Mouse (Mus musculus): ENCODE results near the gene Phf20. TPM values are rescaled to one million over a fixed set of nuclear protein-coding genes. Genes with fewer than 3 reads are reported as not detected.

Gene Phf20
- polyA plus RNA-seq, 1 experiment from 2014 or later: 88.3 TPM

DNA sequence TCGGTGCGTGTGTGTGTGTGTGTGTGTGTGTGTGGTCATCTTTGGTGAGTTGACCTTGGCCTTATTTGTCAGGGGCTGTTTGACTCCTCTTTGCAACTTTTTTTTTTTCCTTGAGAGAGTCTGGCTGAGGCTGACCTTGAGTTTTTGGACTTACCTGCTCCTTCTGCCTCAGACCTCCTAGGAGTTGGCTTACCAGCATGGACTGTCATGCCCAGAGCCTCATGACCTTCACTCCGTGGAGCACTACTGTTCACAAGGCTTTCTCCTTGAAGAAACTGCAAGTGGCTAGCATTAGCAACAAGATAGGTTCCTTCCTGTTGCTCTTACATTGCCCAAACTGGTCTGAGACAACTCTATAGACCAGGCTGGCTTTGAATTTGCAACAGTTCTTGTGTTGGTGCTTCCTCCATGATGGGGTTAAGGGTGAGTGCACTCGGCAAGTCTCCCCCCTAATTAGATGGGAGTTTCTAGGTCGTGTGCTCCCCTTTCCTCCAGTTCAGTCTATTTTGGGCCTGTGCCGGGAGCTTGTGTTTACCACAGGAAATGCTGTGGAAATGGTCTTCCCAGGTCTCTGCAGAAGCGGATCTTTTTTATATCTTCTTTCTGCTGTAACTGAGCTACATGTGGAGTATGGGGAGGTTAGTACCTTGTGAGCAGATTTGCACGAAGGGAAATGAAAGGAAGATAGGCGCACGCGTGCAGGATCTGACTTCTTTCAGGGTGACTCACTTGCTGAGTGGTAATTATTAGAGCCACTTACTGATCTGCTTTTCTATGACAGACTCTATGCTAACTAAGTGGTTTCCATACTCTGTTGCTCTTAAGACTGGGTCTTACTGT, 61.9 kb downstream of the Phf20 start:
- no peaks in the 10 kb centered on the region for H3K4me1 ChIP-seq (ENCODE audit: control insufficient read depth, insufficient read depth, low read length)
- H3K9ac ChIP-seq (replicated peaks; ENCODE audit: low read length): no peak overlapping the region
- no peaks in the 10 kb centered on the region for H3K9me3 ChIP-seq (replicated peaks; ENCODE audit: control insufficient read depth, low read length)
- no peak overlapping the region for H3K4me3 ChIP-seq (ENCODE audit: low read depth, low read length)
- H3K27me3 ChIP-seq (ENCODE audit: control insufficient read depth, insufficient read depth, low read length): no peaks in the 10 kb centered on the region
- WGBS: 80% methylated on average over 11 of the region's 11 CpGs
- no peak overlapping the region for H3K4me2 ChIP-seq (ENCODE audit: low read depth, low read length)
- no peaks in the 10 kb centered on the region; the same call in 1 of the 2 replicates for H3K36me3 ChIP-seq (replicated peaks; ENCODE audit: control insufficient read depth, insufficient read depth, low read depth, low read length)
- H3K27ac ChIP-seq (replicated peaks; ENCODE audit: low read depth, low read length): no peak overlapping the region
- DNase-seq (ENCODE audit: low spot score) (no peak), ATAC-seq (replicated peaks; ENCODE audit: insufficient number of reproducible peaks, low FRiP score, low TSS enrichment, low read depth) (no peak)

GRCm38 (mm10) chr2:156260968-156261367, 64.7 kb downstream of the Phf20 start:
- no peaks in the 10 kb centered on the region for H3K27me3 ChIP-seq (ENCODE audit: control insufficient read depth, insufficient read depth, low read length)
- H3K9me3 ChIP-seq (replicated peaks; ENCODE audit: control insufficient read depth, low read length): no peaks in the 10 kb centered on the region
- no peaks in the 10 kb centered on the region; the same call in 1 of the 2 replicates for H3K36me3 ChIP-seq (replicated peaks; ENCODE audit: control insufficient read depth, insufficient read depth, low read depth, low read length)
- H3K27ac ChIP-seq (replicated peaks; ENCODE audit: low read depth, low read length): no peak overlapping the region
- 95% methylated on average over 2 of the region's 2 CpGs for WGBS
- H3K9ac ChIP-seq (replicated peaks; ENCODE audit: low read length): no peak overlapping the region
- ATAC-seq (replicated peaks; ENCODE audit: insufficient number of reproducible peaks, low FRiP score, low TSS enrichment, low read depth): no peak
- H3K4me1 ChIP-seq (ENCODE audit: control insufficient read depth, insufficient read depth, low read length): no peaks in the 10 kb centered on the region
- no peak for DNase-seq (ENCODE audit: low spot score)
- H3K4me2 ChIP-seq (ENCODE audit: low read depth, low read length): no peak overlapping the region
- no peak overlapping the region for H3K4me3 ChIP-seq (ENCODE audit: low read depth, low read length)

GRCm38 (mm10) chr2:156263204-156263893, 67.1 kb downstream of the Phf20 start:
- Histone ChIP-seq H3K36me3 (replicated peaks; ENCODE audit: control insufficient read depth, insufficient read depth, low read depth, low read length) (no peaks in the 10 kb centered on the region; the same call in 1 of the 2 replicates), H3K27me3 (ENCODE audit: control insufficient read depth, insufficient read depth, low read length) (no peaks in the 10 kb centered on the region), H3K9me3 (replicated peaks; ENCODE audit: control insufficient read depth, low read length) (no peaks in the 10 kb centered on the region), H3K9ac (replicated peaks; ENCODE audit: low read length) (no peak overlapping the region), H3K27ac (replicated peaks; ENCODE audit: low read depth, low read length) (no peak overlapping the region), H3K4me1 (ENCODE audit: control insufficient read depth, insufficient read depth, low read length) (no peaks in the 10 kb centered on the region), H3K4me2 (ENCODE audit: low read depth, low read length) (no peak overlapping the region), H3K4me3 (ENCODE audit: low read depth, low read length) (no peak overlapping the region)
- 85% methylated on average over 4 of the region's 4 CpGs for WGBS
- ATAC-seq (replicated peaks; ENCODE audit: insufficient number of reproducible peaks, low FRiP score, low TSS enrichment, low read depth) (no peak), DNase-seq (ENCODE audit: low spot score) (no peak)

DNA sequence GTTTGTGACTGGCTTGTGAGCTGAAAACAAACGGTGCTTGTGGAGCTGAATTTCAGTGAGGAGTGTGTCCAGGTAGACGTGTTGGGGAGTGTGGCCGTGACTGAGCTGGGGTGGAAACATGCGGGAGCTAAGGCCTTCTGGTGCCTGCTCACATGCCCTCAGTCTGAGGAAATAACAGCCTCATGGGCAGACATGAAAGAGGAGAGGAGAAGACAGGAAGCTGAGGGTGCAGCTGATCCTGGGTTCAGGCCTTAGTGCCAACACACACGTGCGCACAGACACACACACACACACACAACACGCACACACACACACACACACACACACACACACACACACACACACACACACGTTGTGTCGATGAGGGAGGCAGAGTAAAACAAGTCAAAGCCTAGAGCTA, 71.4 kb downstream of the Phf20 start:
- H3K9me3 ChIP-seq (replicated peaks; ENCODE audit: control insufficient read depth, low read length): no peaks in the 10 kb centered on the region
- no peak overlapping the region for H3K9ac ChIP-seq (replicated peaks; ENCODE audit: low read length)
- no peaks in the 10 kb centered on the region for H3K4me1 ChIP-seq (ENCODE audit: control insufficient read depth, insufficient read depth, low read length)
- H3K4me3 ChIP-seq (ENCODE audit: low read depth, low read length): no peak overlapping the region
- WGBS: 92% methylated on average over 9 of the region's 9 CpGs
- no peaks in the 10 kb centered on the region for H3K27me3 ChIP-seq (ENCODE audit: control insufficient read depth, insufficient read depth, low read length)
- peaks cover 3% of the 10 kb centered on the region for H3K36me3 ChIP-seq (replicated peaks; ENCODE audit: control insufficient read depth, insufficient read depth, low read depth, low read length)
- ATAC-seq (replicated peaks; ENCODE audit: insufficient number of reproducible peaks, low FRiP score, low TSS enrichment, low read depth) (no peak), DNase-seq (ENCODE audit: low spot score) (no peak)
- H3K4me2 ChIP-seq (ENCODE audit: low read depth, low read length): no peak overlapping the region
- H3K27ac ChIP-seq (replicated peaks; ENCODE audit: low read depth, low read length): no peak overlapping the region

DNA sequence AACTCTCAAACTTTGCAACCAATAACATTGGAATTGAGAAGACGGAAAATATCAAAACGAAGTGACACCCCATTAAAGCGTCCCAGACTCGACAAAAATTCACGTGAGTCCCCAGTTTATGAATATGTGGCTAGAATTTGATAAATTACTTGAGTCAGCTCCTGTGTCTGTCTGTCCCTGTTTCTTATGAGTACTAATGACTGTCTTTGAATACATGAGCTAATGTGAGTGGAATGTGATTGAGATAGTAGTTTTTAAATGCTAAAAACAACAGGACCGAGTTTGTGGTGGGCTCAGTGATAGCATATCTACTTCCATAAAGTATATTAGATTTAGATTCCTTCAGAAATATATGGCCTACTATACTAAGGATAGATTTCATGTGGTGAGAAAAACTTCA, 76.3 kb downstream of the Phf20 start:
- WGBS: 95% methylated on average over 6 of the region's 6 CpGs
- DNase-seq (ENCODE audit: low spot score) (no peak), ATAC-seq (replicated peaks; ENCODE audit: insufficient number of reproducible peaks, low FRiP score, low TSS enrichment, low read depth) (no peak)
- Histone ChIP-seq H3K36me3 (replicated peaks; ENCODE audit: control insufficient read depth, insufficient read depth, low read depth, low read length) (peaks cover 6% of the 10 kb centered on the region), H3K9ac (replicated peaks; ENCODE audit: low read length) (no peak overlapping the region), H3K27me3 (ENCODE audit: control insufficient read depth, insufficient read depth, low read length) (no peaks in the 10 kb centered on the region), H3K27ac (replicated peaks; ENCODE audit: low read depth, low read length) (no peak overlapping the region), H3K4me1 (ENCODE audit: control insufficient read depth, insufficient read depth, low read length) (no peaks in the 10 kb centered on the region), H3K4me2 (ENCODE audit: low read depth, low read length) (no peak overlapping the region), H3K4me3 (ENCODE audit: low read depth, low read length) (no peak overlapping the region), H3K9me3 (replicated peaks; ENCODE audit: control insufficient read depth, low read length) (no peaks in the 10 kb centered on the region)

DNA sequence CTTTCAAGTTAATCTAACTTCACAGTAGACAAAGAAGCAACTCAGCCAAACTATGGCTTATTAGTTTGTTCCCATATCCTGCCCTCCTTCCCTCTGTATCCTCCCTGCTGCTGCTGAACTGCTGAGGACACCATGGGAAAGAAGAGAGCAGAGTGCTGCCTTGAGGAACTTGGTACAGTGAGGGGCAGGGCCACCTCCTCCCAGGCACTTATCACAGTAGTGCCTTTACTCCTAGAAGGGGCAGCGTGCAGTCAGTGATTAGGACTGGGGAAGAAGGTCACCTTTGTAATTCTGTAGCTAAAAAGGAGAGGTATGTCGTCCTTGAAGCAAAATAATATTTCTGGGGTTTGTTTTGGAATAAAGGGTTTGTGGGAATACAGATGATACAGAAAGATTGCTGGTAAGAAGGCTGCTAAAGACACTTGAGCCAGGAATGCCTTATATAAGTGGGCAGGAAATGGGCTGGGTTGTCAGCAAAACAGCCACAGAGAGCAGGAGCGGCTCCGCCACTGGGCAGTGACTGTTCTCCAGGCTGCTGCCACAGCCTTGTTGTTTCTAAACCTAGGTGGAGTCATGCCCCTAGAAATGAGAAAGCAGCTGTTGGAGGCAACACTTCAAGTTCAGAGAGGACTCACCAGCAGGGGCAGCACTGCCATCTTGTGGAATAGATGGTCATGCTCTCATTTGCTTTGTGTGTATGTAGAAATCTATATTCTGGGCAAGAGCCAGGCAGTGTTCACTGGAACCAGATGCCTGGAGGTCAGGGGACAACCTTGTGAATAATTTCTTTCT, 82.2 kb downstream of the Phf20 start:
- Histone ChIP-seq H3K27ac (replicated peaks; ENCODE audit: low read depth, low read length) (no peak overlapping the region), H3K36me3 (replicated peaks; ENCODE audit: control insufficient read depth, insufficient read depth, low read depth, low read length) (0 out of 2 replicates have a peak, but pooled peaks cover 3% of the 10 kb centered on the region), H3K4me1 (ENCODE audit: control insufficient read depth, insufficient read depth, low read length) (no peaks in the 10 kb centered on the region), H3K9me3 (replicated peaks; ENCODE audit: control insufficient read depth, low read length) (no peaks in the 10 kb centered on the region), H3K27me3 (ENCODE audit: control insufficient read depth, insufficient read depth, low read length) (no peaks in the 10 kb centered on the region), H3K4me3 (ENCODE audit: low read depth, low read length) (no peak overlapping the region), H3K9ac (replicated peaks; ENCODE audit: low read length) (no peak overlapping the region), H3K4me2 (ENCODE audit: low read depth, low read length) (no peak overlapping the region)
- ATAC-seq (replicated peaks; ENCODE audit: insufficient number of reproducible peaks, low FRiP score, low TSS enrichment, low read depth): no peak
- peak; percentile 90 for DNase-seq (ENCODE audit: low spot score)
- WGBS: 57% methylated on average over 4 of the region's 4 CpGs

- H3K36me3 ChIP-seq (replicated peaks; ENCODE audit: control insufficient read depth, insufficient read depth, low read depth, low read length): no peaks in the 10 kb centered on the region
These were observed 85.0 kb downstream of the Phf20 start for GRCm38 (mm10) chr2:156281227-156281626.

More at GRCm38 (mm10) chr2:156281227-156281626, 85.0 kb downstream of the Phf20 start:
- 84% methylated on average over 4 of the region's 4 CpGs for WGBS
- Histone ChIP-seq H3K4me1 (ENCODE audit: control insufficient read depth, insufficient read depth, low read length) (no peaks in the 10 kb centered on the region), H3K9me3 (replicated peaks; ENCODE audit: control insufficient read depth, low read length) (no peaks in the 10 kb centered on the region), H3K9ac (replicated peaks; ENCODE audit: low read length) (no peak overlapping the region), H3K4me3 (ENCODE audit: low read depth, low read length) (no peak overlapping the region), H3K27ac (replicated peaks; ENCODE audit: low read depth, low read length) (no peak overlapping the region), H3K4me2 (ENCODE audit: low read depth, low read length) (no peak overlapping the region), H3K27me3 (ENCODE audit: control insufficient read depth, insufficient read depth, low read length) (no peaks in the 10 kb centered on the region)
- DNase-seq (ENCODE audit: low spot score) (no peak), ATAC-seq (replicated peaks; ENCODE audit: insufficient number of reproducible peaks, low FRiP score, low TSS enrichment, low read depth) (no peak)

Measured in embryonic facial prominence, embryonic 11.5 days (tissue).